Mouse (Mus musculus): ENCODE measurements around the gene Nlrp3. TPM values are rescaled to one million over a fixed set of nuclear protein-coding genes. Genes with fewer than 3 reads are reported as not detected.

The Nlrp3 gene
- polyA plus RNA-seq (2015; fragmentation: Nextera tagmentation; extraction: Ambion mirVana): 0.07 and 0.35 TPM in 2 replicates

GRCm38 (mm10) chr11:59541324-59541723 lies at the start of gene Nlrp3:
TSS of gene Nlrp3 (plus strand) at chr11:59541568.
- 38% methylated on average over 3 of the region's 3 CpGs for WGBS
- Histone ChIP-seq H3K36me3 (ENCODE audit: control insufficient read depth, insufficient read depth) (no peaks in the 10 kb centered on the region), H3K9me3 (replicated peaks; ENCODE audit: control insufficient read depth, low read length) (peaks cover 2% of the 10 kb centered on the region; the same call in 1 of the 2 replicates), H3K4me2 (ENCODE audit: low read depth, low read length) (no peak within 1 kb of the TSS), H3K27me3 (ENCODE audit: control insufficient read depth, insufficient read depth, low read length) (no peaks in the 10 kb centered on the region), H3K4me1 (ENCODE audit: control insufficient read depth, insufficient read depth, low read length) (no peaks in the 10 kb centered on the region), H3K9ac (ENCODE audit: low read length) (no peak within 1 kb of the TSS), H3K27ac (ENCODE audit: low read length) (no peak within 1 kb of the TSS), H3K4me3 (ENCODE audit: low read length) (no peak within 1 kb of the TSS)
- ATAC-seq (replicated peaks; ENCODE audit: extremely low read depth, insufficient read depth, low FRiP score): no peak

- Histone ChIP-seq H3K9ac (ENCODE audit: low read length) (no peak overlapping the region), H3K27me3 (ENCODE audit: control insufficient read depth, insufficient read depth, low read length) (no peaks in the 10 kb centered on the region), H3K36me3 (ENCODE audit: control insufficient read depth, insufficient read depth) (peaks cover 87% of the 10 kb centered on the region), H3K4me3 (ENCODE audit: low read length) (no peak overlapping the region), H3K9me3 (replicated peaks; ENCODE audit: control insufficient read depth, low read length) (no peaks in the 10 kb centered on the region), H3K4me1 (ENCODE audit: control insufficient read depth, insufficient read depth, low read length) (no peaks in the 10 kb centered on the region), H3K27ac (ENCODE audit: low read length) (no peak overlapping the region), H3K4me2 (ENCODE audit: low read depth, low read length) (no peak overlapping the region)
- no peak for ATAC-seq (replicated peaks; ENCODE audit: extremely low read depth, insufficient read depth, low FRiP score)
- WGBS: 56% methylated on average over 6 of the region's 6 CpGs
These were observed 44.6 kb upstream of the Nlrp3 start for GRCm38 (mm10) chr11:59496672-59497310.

- no peak overlapping the region for H3K4me3 ChIP-seq (ENCODE audit: low read length)
- peaks cover 89% of the 10 kb centered on the region for H3K36me3 ChIP-seq (ENCODE audit: control insufficient read depth, insufficient read depth)
- WGBS: 87% methylated on average over 7 of the region's 7 CpGs
- H3K4me2 ChIP-seq (ENCODE audit: low read depth, low read length): no peak overlapping the region
- H3K4me1 ChIP-seq (ENCODE audit: control insufficient read depth, insufficient read depth, low read length): no peaks in the 10 kb centered on the region
- H3K9ac ChIP-seq (ENCODE audit: low read length): no peak overlapping the region
- H3K27me3 ChIP-seq (ENCODE audit: control insufficient read depth, insufficient read depth, low read length): no peaks in the 10 kb centered on the region
- ATAC-seq (replicated peaks; ENCODE audit: extremely low read depth, insufficient read depth, low FRiP score): no peak
- H3K27ac ChIP-seq (ENCODE audit: low read length): no peak overlapping the region
- no peaks in the 10 kb centered on the region for H3K9me3 ChIP-seq (replicated peaks; ENCODE audit: control insufficient read depth, low read length)
These were observed 43.6 kb upstream of the Nlrp3 start for GRCm38 (mm10) chr11:59497747-59498146.

GRCm38 (mm10) chr11:59501978-59502700 lies 39.2 kb upstream of the Nlrp3 start:
- WGBS: 78% methylated on average over 5 of the region's 5 CpGs
- peaks cover 8% of the 10 kb centered on the region for H3K4me1 ChIP-seq (ENCODE audit: control insufficient read depth, insufficient read depth, low read length)
- H3K27ac ChIP-seq (ENCODE audit: low read length): no peak overlapping the region

GRCm38 (mm10) chr11:59505351-59505838 lies 36.0 kb upstream of the Nlrp3 start:
- H3K4me3 ChIP-seq (ENCODE audit: low read length): peak overlapping the region; percentile 97
- no peaks in the 10 kb centered on the region for H3K9me3 ChIP-seq (replicated peaks; ENCODE audit: control insufficient read depth, low read length)
- H3K27me3 ChIP-seq (ENCODE audit: control insufficient read depth, insufficient read depth, low read length): no peaks in the 10 kb centered on the region
- peak overlapping the region; percentile 97 for H3K9ac ChIP-seq (ENCODE audit: low read length)
- peaks cover 8% of the 10 kb centered on the region for H3K4me1 ChIP-seq (ENCODE audit: control insufficient read depth, insufficient read depth, low read length)
- peaks cover 36% of the 10 kb centered on the region for H3K36me3 ChIP-seq (ENCODE audit: control insufficient read depth, insufficient read depth)
- ATAC-seq (replicated peaks; ENCODE audit: extremely low read depth, insufficient read depth, low FRiP score): peak; percentile 37
- peak overlapping the region; percentile 97 for H3K4me2 ChIP-seq (ENCODE audit: low read depth, low read length)
- H3K27ac ChIP-seq (ENCODE audit: low read length): peak overlapping the region; percentile 96
- under 1% methylated on average over 21 of the region's 21 CpGs for WGBS

More at GRCm38 (mm10) chr11:59501978-59502700, 39.2 kb upstream of the Nlrp3 start:
- H3K27me3 ChIP-seq (ENCODE audit: control insufficient read depth, insufficient read depth, low read length): no peaks in the 10 kb centered on the region
- H3K4me2 ChIP-seq (ENCODE audit: low read depth, low read length): no peak overlapping the region
- no peaks in the 10 kb centered on the region for H3K9me3 ChIP-seq (replicated peaks; ENCODE audit: control insufficient read depth, low read length)
- H3K36me3 ChIP-seq (ENCODE audit: control insufficient read depth, insufficient read depth): peaks cover 65% of the 10 kb centered on the region
- no peak for ATAC-seq (replicated peaks; ENCODE audit: extremely low read depth, insufficient read depth, low FRiP score)
- no peak overlapping the region for H3K4me3 ChIP-seq (ENCODE audit: low read length)
- H3K9ac ChIP-seq (ENCODE audit: low read length): no peak overlapping the region

GRCm38 (mm10) chr11:59505839-59506712 lies 35.3 kb upstream of the Nlrp3 start:
- H3K27ac ChIP-seq (ENCODE audit: low read length): peak overlapping the region; percentile 96
- H3K4me2 ChIP-seq (ENCODE audit: low read depth, low read length): peak overlapping the region; percentile 97
- H3K9ac ChIP-seq (ENCODE audit: low read length): peak overlapping the region; percentile 97
- peaks cover 31% of the 10 kb centered on the region for H3K36me3 ChIP-seq (ENCODE audit: control insufficient read depth, insufficient read depth)
- peaks cover 8% of the 10 kb centered on the region for H3K4me1 ChIP-seq (ENCODE audit: control insufficient read depth, insufficient read depth, low read length)
- H3K9me3 ChIP-seq (replicated peaks; ENCODE audit: control insufficient read depth, low read length): no peaks in the 10 kb centered on the region
- ATAC-seq (replicated peaks; ENCODE audit: extremely low read depth, insufficient read depth, low FRiP score): peak; percentile 95
- H3K27me3 ChIP-seq (ENCODE audit: control insufficient read depth, insufficient read depth, low read length): no peaks in the 10 kb centered on the region
- peak overlapping the region; percentile 97 for H3K4me3 ChIP-seq (ENCODE audit: low read length)
- under 1% methylated on average over 63 of the region's 71 CpGs for WGBS

- H3K36me3 ChIP-seq (ENCODE audit: control insufficient read depth, insufficient read depth): peaks cover 27% of the 10 kb centered on the region
- peak overlapping the region; percentile 96 for H3K27ac ChIP-seq (ENCODE audit: low read length)
- ATAC-seq (replicated peaks; ENCODE audit: extremely low read depth, insufficient read depth, low FRiP score): no peak
- peak overlapping the region; percentile 97 for H3K4me2 ChIP-seq (ENCODE audit: low read depth, low read length)
- peaks cover 8% of the 10 kb centered on the region for H3K4me1 ChIP-seq (ENCODE audit: control insufficient read depth, insufficient read depth, low read length)
- H3K9ac ChIP-seq (ENCODE audit: low read length): peak overlapping the region; percentile 97
- no peaks in the 10 kb centered on the region for H3K9me3 ChIP-seq (replicated peaks; ENCODE audit: control insufficient read depth, low read length)
- no peaks in the 10 kb centered on the region for H3K27me3 ChIP-seq (ENCODE audit: control insufficient read depth, insufficient read depth, low read length)
- peak overlapping the region; percentile 97 for H3K4me3 ChIP-seq (ENCODE audit: low read length)
- 2% methylated on average over 14 of the region's 14 CpGs for WGBS
These were observed 34.7 kb upstream of the Nlrp3 start for GRCm38 (mm10) chr11:59506713-59507074.

GRCm38 (mm10) chr11:59511558-59511957 lies 29.8 kb upstream of the Nlrp3 start:
- ATAC-seq (replicated peaks; ENCODE audit: extremely low read depth, insufficient read depth, low FRiP score): no peak
- H3K4me2 ChIP-seq (ENCODE audit: low read depth, low read length): no peak overlapping the region
- H3K27me3 ChIP-seq (ENCODE audit: control insufficient read depth, insufficient read depth, low read length): no peaks in the 10 kb centered on the region
- H3K9me3 ChIP-seq (replicated peaks; ENCODE audit: control insufficient read depth, low read length): no peaks in the 10 kb centered on the region
- WGBS: 41% methylated on average over 1 of the region's 1 CpGs
- peaks cover 3% of the 10 kb centered on the region; the same call in 1 of the 2 replicates for H3K36me3 ChIP-seq (ENCODE audit: control insufficient read depth, insufficient read depth)
- no peak overlapping the region for H3K4me3 ChIP-seq (ENCODE audit: low read length)
- no peak overlapping the region for H3K9ac ChIP-seq (ENCODE audit: low read length)
- H3K27ac ChIP-seq (ENCODE audit: low read length): no peak overlapping the region
- no peaks in the 10 kb centered on the region; the same call in 1 of the 2 replicates for H3K4me1 ChIP-seq (ENCODE audit: control insufficient read depth, insufficient read depth, low read length)
